Mouse (Mus musculus) kidney, adult 2 months (tissue): ENCODE data around the gene Tnfrsf23. TPM values are rescaled to one million over a fixed set of nuclear protein-coding genes. Genes with fewer than 3 reads are reported as not detected.
"Not testable (repeated sequence)": the region's sequence is repeated elsewhere in the genome, so short reads cannot be mapped to it uniquely, and the experiment has no call there.

Experiments used
- DNase-seq: peaks from one replicate; pipeline ENCODE4 v3.0.0; 2021
- H3K27ac ChIP-seq: fragments of 200-500 bp; 2 replicates; pipeline ENCODE4 v1.5.1; 2012; ENCODE audit warnings: low read depth, low read length, control low read depth, inconsistent platforms; ENCODE audit not compliant: insufficient read depth
- H3K27me3 ChIP-seq: fragments of 200-500 bp; replicated peaks from 2 replicates; pipeline ENCODE4 v1.6.1; 2012; ENCODE audit warnings: mild to moderate bottlenecking, moderate library complexity, low read length, inconsistent platforms; ENCODE audit not compliant: control insufficient read depth, insufficient read depth
- H3K36me3 ChIP-seq: fragments of 200-500 bp; 2 replicates; pipeline ENCODE4 v1.6.1; 2012; ENCODE audit warnings: mild to moderate bottlenecking, moderate library complexity, low read length, inconsistent platforms; ENCODE audit not compliant: control insufficient read depth, insufficient read depth
- H3K4me1 ChIP-seq: fragments of 200-500 bp; 2 replicates; pipeline ENCODE4 v1.6.1; 2011; ENCODE audit warnings: low read length; ENCODE audit not compliant: control insufficient read depth, insufficient read depth
- H3K4me3 ChIP-seq: fragments of 200-500 bp; 2 replicates; pipeline ENCODE4 v1.5.1; 2011; ENCODE audit warnings: mild to moderate bottlenecking, low read depth, low read length, control low read depth; ENCODE audit not compliant: insufficient read depth
- CTCF ChIP-seq: fragments of 200-500 bp; conservative IDR thresholded peaks from 2 replicates; pipeline ENCODE4 v1.5.1; 2011; ENCODE audit warnings: low read depth, mild to moderate bottlenecking, control low read depth, low read length, moderate library complexity, mixed read lengths; ENCODE audit not compliant: insufficient read depth, insufficient read length
- POLR2A ChIP-seq: fragments of 200-500 bp; IDR thresholded peaks from one replicate; pipeline ENCODE4 v1.6.1; 2011; ENCODE audit warnings: low read depth, low read length, control low read depth
- WGBS: fragments of 180-500 bp; shearing (Covaris S2); methylation state at CpG from one replicate; pipeline ENCODE4 v1.1.7; 2018; 5-methylcytosine and 5-hydroxymethylcytosine counted together
- polyA plus RNA-seq: library from polyadenylated mRNA; depleted of rRNA; stranded (reverse); fragments of >200 nt; gene quantifications from 2 replicates; pipeline ENCODE4 v1.2.3, GENCODE M21; 2012

Tnfrsf23 gene
- polyA plus RNA-seq, 1 experiment = 3.0 TPM

DNA sequence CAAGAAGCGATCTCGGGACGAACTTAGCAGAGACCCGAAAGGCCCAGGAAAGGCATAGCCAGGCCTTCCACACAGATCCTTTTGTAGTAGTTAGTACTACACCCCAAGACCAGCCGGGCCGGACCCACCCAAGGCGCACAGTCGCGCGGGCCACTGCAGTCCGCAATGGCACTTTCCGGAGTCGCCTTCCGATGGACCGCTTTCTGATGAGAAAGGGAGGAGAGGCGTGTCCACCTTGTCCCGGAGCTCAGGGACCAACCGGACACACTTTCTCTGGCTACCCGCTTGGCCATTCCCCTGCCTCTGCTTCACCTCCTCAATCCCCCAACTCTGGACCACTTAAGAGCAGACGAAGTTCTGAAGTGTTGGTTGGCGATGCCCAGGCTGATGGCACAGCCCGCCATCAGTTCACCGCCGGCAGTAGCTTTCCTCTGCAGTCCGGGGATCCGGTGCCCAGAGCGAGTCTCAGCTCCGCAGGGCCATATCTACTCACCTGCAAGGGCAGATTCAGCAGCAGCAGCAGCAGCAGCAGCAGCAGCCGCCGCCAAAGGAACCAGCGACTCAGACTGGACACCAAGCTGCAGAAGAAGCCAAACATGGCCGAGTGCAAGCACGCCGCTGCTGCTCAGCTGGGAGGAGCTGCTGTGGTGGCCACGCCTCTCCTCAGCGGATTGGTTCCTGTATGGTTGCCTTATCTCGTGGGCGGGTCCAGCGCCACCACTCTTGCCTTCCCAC is 36.5 kb downstream of the Tnfrsf23 start, which contains the start of gene Tnfrsf22:
Tnfrsf22 (minus strand) TSS at position 628 of the 735 bp plus-strand sequence.
- Histone ChIP-seq H3K27ac (0 out of 2 replicates have a peak within 1 kb of the TSS, but pooled peaks have one; percentile 14), H3K36me3 (no peaks in the 10 kb centered on the region), H3K4me3 (peak within 1 kb of the TSS; percentile 77)

GRCm38 (mm10) chr7:143643949-143644348 is 41.7 kb downstream of the Tnfrsf23 start:
- not testable (repeated sequence) for DNase-seq, H3K4me1 ChIP-seq, H3K36me3 ChIP-seq, H3K4me3 ChIP-seq, H3K27ac ChIP-seq, H3K27me3 ChIP-seq
- WGBS = 96% methylated on average over 2 of the region's 2 CpGs

More for the DNA sequence above, 36.5 kb downstream of the Tnfrsf23 start, which contains the start of gene Tnfrsf22:
- DNase-seq = peak; percentile 89
- H3K27me3 ChIP-seq = no peaks in the 10 kb centered on the region
- no peaks in the 10 kb centered on the region for H3K4me1 ChIP-seq
- TF ChIP-seq CTCF = no peak
- no peak for TF ChIP-seq POLR2A
- WGBS = 5% methylated on average over 39 of the region's 39 CpGs

DNA sequence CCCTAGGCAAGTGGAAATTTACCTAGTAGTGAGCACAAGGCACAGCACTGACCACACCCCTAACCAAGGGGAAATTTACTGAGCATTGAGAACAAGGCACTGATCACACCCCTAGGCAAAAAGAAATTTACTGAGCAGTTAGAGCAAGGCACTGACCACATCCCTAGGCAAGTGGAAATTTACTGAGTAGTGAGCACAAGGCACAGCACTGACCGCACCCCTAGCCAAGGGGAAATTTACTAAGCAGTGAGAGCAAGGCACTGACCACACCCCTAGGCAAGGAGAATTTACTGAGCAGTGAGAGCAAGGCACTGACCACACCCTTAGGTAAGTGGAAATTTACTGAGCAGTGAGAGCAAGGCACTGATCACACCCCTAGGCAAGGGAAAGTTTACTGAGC is 49.0 kb downstream of the Tnfrsf23 start:
- 77% methylated on average over 1 of the region's 1 CpGs for WGBS
- no peak for TF ChIP-seq POLR2A
- TF ChIP-seq CTCF = no peak
- no peaks in the 10 kb centered on the region for H3K27me3 ChIP-seq
- H3K4me1 ChIP-seq = no peaks in the 10 kb centered on the region
- no peak for DNase-seq
- no peak overlapping the region for H3K4me3 ChIP-seq
- peak overlapping the region; percentile 32; the same call in 1 of the 2 replicates for H3K27ac ChIP-seq
- H3K36me3 ChIP-seq = no peaks in the 10 kb centered on the region

- no peak overlapping the region for H3K4me3 ChIP-seq
- WGBS = 76% methylated on average over 2 of the region's 2 CpGs
- no peaks in the 10 kb centered on the region for H3K4me1 ChIP-seq
- no peaks in the 10 kb centered on the region for H3K27me3 ChIP-seq
- no peak overlapping the region for H3K27ac ChIP-seq
- no peak for TF ChIP-seq POLR2A
- TF ChIP-seq CTCF = no peak
- no peak for DNase-seq
- no peaks in the 10 kb centered on the region for H3K36me3 ChIP-seq
These were observed 54.2 kb downstream of the Tnfrsf23 start for GRCm38 (mm10) chr7:143631503-143631902.

- 14% methylated on average over 1 of the region's 1 CpGs for WGBS
- H3K27ac ChIP-seq = no peak overlapping the region
- no peak overlapping the region for H3K4me3 ChIP-seq
- H3K4me1 ChIP-seq = no peaks in the 10 kb centered on the region
- H3K27me3 ChIP-seq = no peaks in the 10 kb centered on the region
- no peak for DNase-seq
- H3K36me3 ChIP-seq = no peaks in the 10 kb centered on the region
- no peak for TF ChIP-seq CTCF
- no peak for TF ChIP-seq POLR2A
These were observed 56.2 kb downstream of the Tnfrsf23 start for GRCm38 (mm10) chr7:143629501-143629900.

DNA sequence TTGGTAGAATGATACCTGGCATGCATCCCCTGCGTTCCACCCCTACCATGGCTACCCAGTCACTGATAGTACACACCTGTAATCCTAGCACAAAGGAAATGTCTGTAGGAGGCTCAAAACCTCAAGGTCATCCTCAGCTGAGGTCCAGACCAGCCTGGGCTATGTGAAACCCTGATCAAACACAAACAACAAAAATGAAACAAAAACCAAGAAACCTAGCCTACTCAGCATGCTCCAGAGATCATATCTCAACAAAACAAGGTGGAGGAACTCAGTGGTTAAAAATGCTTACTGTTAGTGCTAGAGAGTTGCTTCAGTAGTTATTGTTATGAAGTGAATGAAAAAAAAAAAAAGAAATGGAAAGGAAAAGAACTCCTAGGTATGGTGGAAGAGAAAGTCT is 57.1 kb downstream of the Tnfrsf23 start, which contains the start of gene Tnfrsf26:
Tnfrsf26 (minus strand) TSS at position 183 of the 400 bp plus-strand sequence.
- TF ChIP-seq CTCF (no peak), POLR2A (no peak)
- WGBS = 100% methylated on average over 1 of the region's 1 CpGs
- H3K4me3 ChIP-seq = peak within 1 kb of the TSS; percentile 43; the same call in 1 of the 2 replicates
- DNase-seq = no peak
- no peaks in the 10 kb centered on the region for H3K36me3 ChIP-seq
- H3K27ac ChIP-seq = peak within 1 kb of the TSS; percentile 88; the same call in 1 of the 2 replicates
- no peaks in the 10 kb centered on the region for H3K4me1 ChIP-seq
- H3K27me3 ChIP-seq = no peaks in the 10 kb centered on the region

- DNase-seq = peak; percentile 11
- no peaks in the 10 kb centered on the region for H3K36me3 ChIP-seq
- no peaks in the 10 kb centered on the region for H3K4me1 ChIP-seq
- 51% methylated on average over 10 of the region's 10 CpGs for WGBS
- peak overlapping the region; percentile 43; the same call in 1 of the 2 replicates for H3K4me3 ChIP-seq
- TF ChIP-seq POLR2A (no peak), CTCF (no peak)
- H3K27ac ChIP-seq = peak overlapping the region; percentile 88; the same call in 1 of the 2 replicates
- H3K27me3 ChIP-seq = no peaks in the 10 kb centered on the region
These were observed 58.0 kb downstream of the Tnfrsf23 start for GRCm38 (mm10) chr7:143627555-143628286.
